Mouse (Mus musculus) heart, embryonic 12.5 days (tissue): ENCODE data around the gene Hist1h4c. TPM values are rescaled to one million over a fixed set of nuclear protein-coding genes. Genes with fewer than 3 reads are reported as not detected.
"Not testable (repeated sequence)": the region's sequence is repeated elsewhere in the genome, so short reads cannot be mapped to it uniquely, and the experiment has no call there.

Source experiments
- ATAC-seq: fragments of 200-750 bp; cut with Nextera tagmentation; 2 replicates; pipeline ENCODE4 v1.8.0; 2017; ENCODE audit warnings: moderate TSS enrichment, moderate library complexity; ENCODE audit not compliant: insufficient number of reproducible peaks, low FRiP score
- H3K27ac ChIP-seq: fragments of 300-500 bp; sonication (generic); 2 replicates; pipeline ENCODE4 v1.5.1; 2016; ENCODE audit warnings: mild to moderate bottlenecking, moderate library complexity; ENCODE audit not compliant: poor library complexity, severe bottlenecking
- H3K27me3 ChIP-seq: fragments of 300-500 bp; sonication (generic); replicated peaks from 2 replicates; pipeline ENCODE4 v1.6.1; 2016; ENCODE audit warnings: mild to moderate bottlenecking, moderate library complexity
- H3K36me3 ChIP-seq: fragments of 300-500 bp; sonication (generic); 2 replicates; pipeline ENCODE4 v1.6.1; 2016; ENCODE audit warnings: mild to moderate bottlenecking, moderate library complexity
- H3K4me1 ChIP-seq: fragments of 300-500 bp; sonication (generic); replicated peaks from 2 replicates; pipeline ENCODE4 v1.6.1; 2016; ENCODE audit warnings: mild to moderate bottlenecking
- H3K4me2 ChIP-seq: fragments of 300-500 bp; sonication (generic); 2 replicates; pipeline ENCODE4 v1.6.1; 2016; ENCODE audit warnings: mild to moderate bottlenecking, moderate library complexity
- H3K4me3 ChIP-seq: fragments of 300-500 bp; sonication (generic); 2 replicates; pipeline ENCODE4 v1.5.1; 2016; ENCODE audit warnings: mild to moderate bottlenecking
- H3K9ac ChIP-seq: fragments of 300-500 bp; sonication (generic); 2 replicates; pipeline ENCODE4 v1.6.1; 2016; ENCODE audit warnings: mild to moderate bottlenecking, moderate library complexity
- H3K9me3 ChIP-seq: fragments of 300-500 bp; sonication (generic); replicated peaks from 2 replicates; pipeline ENCODE4 v1.6.1; 2016; ENCODE audit warnings: mild to moderate bottlenecking, moderate library complexity
- WGBS: fragments of 180-500 bp; shearing (Covaris S2); methylation state at CpG from one replicate; pipeline ENCODE4 v1.1.7; 2016; 5-methylcytosine and 5-hydroxymethylcytosine counted together
- polyA plus RNA-seq: library from polyadenylated mRNA; unstranded; fragments of >200 nt; fragmentation: Nextera tagmentation; extraction: Ambion mirVana; gene quantifications from 2 replicates; pipeline ENCODE4 v1.2.1, GENCODE M21; 2016

Hist1h4c gene
- polyA plus RNA-seq, 1 experiment from 2014 or later, result 3.5 TPM

DNA sequence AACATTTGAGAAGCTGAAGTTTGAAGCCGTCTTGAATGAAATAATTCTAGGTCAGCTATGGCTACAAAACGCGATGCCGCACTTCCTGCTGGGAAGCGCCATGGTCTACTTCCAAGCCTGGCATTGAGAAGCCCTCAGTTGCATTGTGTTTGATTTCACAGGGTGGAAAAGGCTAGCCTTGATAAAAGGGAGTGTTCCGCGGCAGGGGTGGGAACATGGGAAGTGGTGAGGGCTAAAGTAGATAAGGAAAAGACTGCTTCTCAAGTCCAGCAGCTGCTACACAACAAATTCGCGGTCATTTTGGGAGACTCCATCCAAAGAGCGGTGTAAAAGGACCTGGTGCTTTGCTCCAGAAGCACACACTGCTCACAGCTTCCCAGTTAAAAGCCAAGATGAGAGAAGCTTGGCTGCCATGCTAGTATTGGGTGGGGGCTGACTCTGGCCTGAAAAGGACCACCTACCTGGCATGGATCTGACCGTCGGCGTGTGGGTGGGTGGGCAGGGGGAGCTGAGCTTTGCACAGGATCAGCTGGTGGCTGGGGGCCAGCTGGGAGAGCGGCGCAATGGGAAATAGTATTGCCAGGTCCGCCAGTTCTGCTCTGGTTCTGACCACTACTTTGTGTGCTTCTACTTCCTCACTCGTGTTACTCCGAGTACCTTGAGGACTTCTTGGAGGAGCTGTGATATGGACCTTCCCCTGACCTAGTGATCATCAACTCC lies 30.4 kb upstream of the Hist1h4c start:
- no peaks in the 10 kb centered on the region; the same call in 1 of the 2 replicates for H3K27me3 ChIP-seq
- peaks cover 27% of the 10 kb centered on the region for H3K4me1 ChIP-seq
- WGBS, result 71% methylated on average over 18 of the region's 18 CpGs
- H3K36me3 ChIP-seq, result no peaks in the 10 kb centered on the region
- no peak for ATAC-seq
- no peak overlapping the region for H3K4me2 ChIP-seq
- H3K9me3 ChIP-seq, result no peaks in the 10 kb centered on the region
- H3K4me3 ChIP-seq, result no peak overlapping the region
- H3K9ac ChIP-seq, result no peak overlapping the region
- no peak overlapping the region for H3K27ac ChIP-seq

DNA sequence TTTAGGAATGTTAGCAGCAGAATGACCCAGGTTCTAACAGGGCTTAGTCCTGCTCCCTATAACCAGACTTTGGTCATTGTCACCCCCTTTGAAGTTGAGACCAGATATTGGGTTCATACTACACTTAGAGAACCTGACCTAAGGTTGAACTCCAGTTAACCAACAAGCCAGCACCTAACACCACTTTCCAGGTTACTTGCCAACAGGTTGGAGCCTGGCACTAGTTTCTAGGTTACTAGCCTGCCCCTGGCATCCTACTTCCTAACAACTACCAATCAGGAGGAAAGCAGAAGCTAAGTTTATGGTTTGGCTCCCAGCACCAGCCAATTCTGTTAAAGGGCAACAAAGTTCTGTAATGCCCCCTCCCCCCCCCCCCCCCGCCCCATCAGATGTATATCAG lies 27.0 kb upstream of the Hist1h4c start:
- peaks cover 23% of the 10 kb centered on the region for H3K4me1 ChIP-seq
- H3K36me3 ChIP-seq, result no peaks in the 10 kb centered on the region
- no peak for ATAC-seq
- WGBS, result 50% methylated on average over 1 of the region's 1 CpGs
- H3K27me3 ChIP-seq, result no peaks in the 10 kb centered on the region; the same call in 1 of the 2 replicates
- no peak overlapping the region for H3K9ac ChIP-seq
- no peak overlapping the region for H3K4me2 ChIP-seq
- H3K9me3 ChIP-seq, result 0 out of 2 replicates have a peak, but pooled peaks cover 4% of the 10 kb centered on the region
- no peak overlapping the region for H3K4me3 ChIP-seq
- H3K27ac ChIP-seq, result no peak overlapping the region

DNA sequence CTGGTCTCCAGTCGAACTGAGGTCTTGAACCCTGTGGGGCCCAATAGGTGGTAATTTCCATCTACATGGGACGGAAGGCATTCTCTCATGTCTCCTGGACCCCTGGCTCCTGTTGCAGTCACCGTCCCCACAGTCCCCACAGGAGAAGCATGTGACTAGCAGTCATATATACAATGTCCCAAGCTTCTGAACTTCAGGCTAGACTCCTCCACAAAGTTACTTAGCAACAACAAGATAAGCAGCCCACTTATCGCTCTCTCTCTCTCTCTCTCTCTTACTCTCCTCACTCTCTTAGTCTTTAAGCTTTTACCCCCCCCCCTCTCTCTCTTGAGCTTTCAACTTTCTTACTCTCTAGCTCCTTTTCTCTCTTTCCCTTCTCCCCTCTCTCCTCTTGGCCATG lies 26.0 kb upstream of the Hist1h4c start:
- 40% methylated on average over 4 of the region's 4 CpGs for WGBS

DNA sequence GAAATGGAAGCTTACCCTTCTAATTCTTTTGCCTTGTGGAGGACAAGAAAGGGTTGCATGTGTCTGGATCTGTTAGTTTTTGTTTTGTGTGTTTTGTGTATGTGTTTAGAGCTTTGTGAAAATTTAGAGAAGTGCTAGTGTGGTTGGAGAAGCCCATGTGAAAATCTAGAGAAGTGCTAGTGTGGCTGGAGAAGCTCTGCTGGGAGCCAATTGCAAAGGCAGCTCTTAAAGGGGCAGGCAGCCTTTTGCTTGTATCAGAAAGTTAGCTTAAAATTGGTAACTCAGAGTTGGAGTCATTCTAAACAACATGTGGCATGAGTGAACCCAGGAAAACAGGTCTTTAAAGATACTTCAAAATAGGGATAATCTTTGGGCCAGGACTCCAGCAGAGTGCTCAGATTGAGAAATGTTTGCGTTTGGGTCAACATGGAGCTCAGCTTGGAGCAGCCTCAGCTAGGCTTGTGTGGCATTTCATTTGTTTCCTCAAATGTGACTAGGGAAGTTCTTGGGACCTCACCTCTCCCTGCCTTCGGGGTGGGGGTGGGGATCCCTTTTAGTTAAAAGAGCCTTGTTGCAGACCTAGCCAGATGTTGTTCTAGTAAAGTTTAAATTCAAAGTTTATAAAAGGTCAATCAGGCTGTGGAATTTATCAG lies 19.5 kb upstream of the Hist1h4c start:
- ATAC-seq, H3K36me3 ChIP-seq, H3K9ac ChIP-seq, H3K9me3 ChIP-seq, H3K27ac ChIP-seq, H3K27me3 ChIP-seq, H3K4me3 ChIP-seq, H3K4me2 ChIP-seq: not testable (repeated sequence)
- H3K4me1 ChIP-seq, result peaks cover 10% of the 10 kb centered on the region
- 30% methylated on average over 2 of the region's 2 CpGs for WGBS

More for the DNA sequence above, 26.0 kb upstream of the Hist1h4c start:
- ATAC-seq, result no peak
- H3K4me1 ChIP-seq, result peaks cover 23% of the 10 kb centered on the region
- H3K4me2 ChIP-seq, result 0 out of 2 replicates have a peak overlapping the region, but pooled peaks have one; percentile 2
- no peaks in the 10 kb centered on the region for H3K27me3 ChIP-seq
- no peak overlapping the region for H3K4me3 ChIP-seq
- no peaks in the 10 kb centered on the region for H3K36me3 ChIP-seq
- H3K27ac ChIP-seq, result peak overlapping the region; percentile 13; the same call in 1 of the 2 replicates
- 0 out of 2 replicates have a peak, but pooled peaks cover 4% of the 10 kb centered on the region for H3K9me3 ChIP-seq
- no peak overlapping the region for H3K9ac ChIP-seq

DNA sequence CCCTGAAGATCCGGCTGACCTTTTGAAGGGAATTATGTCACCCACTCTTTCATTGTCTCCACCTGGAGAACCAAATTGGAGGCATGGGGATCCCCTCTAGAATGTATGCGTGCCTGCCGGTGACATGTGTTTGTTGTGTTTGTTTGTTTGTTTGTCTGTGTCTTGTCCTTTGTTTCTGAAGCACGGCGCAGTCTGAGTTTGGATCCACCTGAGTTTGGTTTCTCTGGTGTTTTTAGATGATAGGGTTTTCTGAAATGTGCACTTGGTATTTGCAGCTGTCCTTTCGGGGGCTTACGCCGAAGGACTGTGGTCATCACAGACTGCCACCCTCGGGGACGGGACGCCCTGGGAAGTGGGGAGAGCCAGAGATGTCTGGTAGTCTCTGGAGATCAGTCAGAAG lies 18.9 kb upstream of the Hist1h4c start:
- Histone ChIP-seq H3K9ac (no peak overlapping the region), H3K4me3 (no peak overlapping the region), H3K9me3 (no peaks in the 10 kb centered on the region), H3K36me3 (no peaks in the 10 kb centered on the region), H3K27ac (no peak overlapping the region), H3K4me1 (peaks cover 10% of the 10 kb centered on the region), H3K4me2 (no peak overlapping the region), H3K27me3 (no peaks in the 10 kb centered on the region)
- no peak for ATAC-seq
- 40% methylated on average over 11 of the region's 11 CpGs for whole genome bisulfite sequencing

DNA sequence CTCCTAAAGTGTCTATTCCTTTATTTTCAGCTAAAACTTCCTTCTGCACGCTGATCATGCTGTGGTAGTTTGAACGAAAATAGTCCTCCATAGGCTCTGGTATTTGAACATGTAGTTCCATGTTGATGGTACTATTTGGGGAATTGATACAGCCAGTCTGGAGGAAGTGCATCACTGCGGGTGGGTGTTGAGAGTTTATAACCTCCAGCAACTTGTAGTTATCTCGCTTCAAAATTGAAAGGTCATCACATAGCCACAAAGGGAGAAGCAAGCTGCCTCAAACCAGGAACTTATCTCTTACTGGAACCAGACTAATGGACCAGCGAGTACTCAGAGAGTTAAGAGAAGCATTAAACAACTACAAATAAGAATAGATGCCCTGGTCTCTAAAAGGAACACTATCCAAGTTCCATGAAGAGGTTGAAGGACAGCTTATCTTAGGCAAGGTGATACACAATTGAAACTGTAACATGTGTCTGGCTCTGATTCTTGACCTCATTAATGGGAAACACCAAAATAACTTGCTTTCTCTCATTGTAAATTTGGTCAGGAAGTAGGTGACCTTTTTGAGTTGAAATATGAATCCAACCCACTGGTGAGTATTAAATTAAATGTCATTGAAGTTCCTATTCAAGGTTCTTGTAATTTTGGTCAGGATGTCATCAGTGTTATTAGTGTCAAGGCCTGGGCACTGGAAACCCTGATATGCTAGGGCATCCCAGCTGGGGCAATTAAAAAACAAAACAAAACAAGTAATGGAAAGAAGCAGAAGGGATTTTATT lies 18.2 kb upstream of the Hist1h4c start:
- no peak overlapping the region for H3K9ac ChIP-seq
- H3K9me3 ChIP-seq, result no peaks in the 10 kb centered on the region
- WGBS, result 49% methylated on average over 5 of the region's 5 CpGs
- H3K36me3 ChIP-seq, result no peaks in the 10 kb centered on the region
- no peaks in the 10 kb centered on the region for H3K27me3 ChIP-seq
- ATAC-seq, result no peak
- peaks cover 10% of the 10 kb centered on the region for H3K4me1 ChIP-seq
- no peak overlapping the region for H3K4me3 ChIP-seq
- no peak overlapping the region for H3K4me2 ChIP-seq
- H3K27ac ChIP-seq, result no peak overlapping the region

DNA sequence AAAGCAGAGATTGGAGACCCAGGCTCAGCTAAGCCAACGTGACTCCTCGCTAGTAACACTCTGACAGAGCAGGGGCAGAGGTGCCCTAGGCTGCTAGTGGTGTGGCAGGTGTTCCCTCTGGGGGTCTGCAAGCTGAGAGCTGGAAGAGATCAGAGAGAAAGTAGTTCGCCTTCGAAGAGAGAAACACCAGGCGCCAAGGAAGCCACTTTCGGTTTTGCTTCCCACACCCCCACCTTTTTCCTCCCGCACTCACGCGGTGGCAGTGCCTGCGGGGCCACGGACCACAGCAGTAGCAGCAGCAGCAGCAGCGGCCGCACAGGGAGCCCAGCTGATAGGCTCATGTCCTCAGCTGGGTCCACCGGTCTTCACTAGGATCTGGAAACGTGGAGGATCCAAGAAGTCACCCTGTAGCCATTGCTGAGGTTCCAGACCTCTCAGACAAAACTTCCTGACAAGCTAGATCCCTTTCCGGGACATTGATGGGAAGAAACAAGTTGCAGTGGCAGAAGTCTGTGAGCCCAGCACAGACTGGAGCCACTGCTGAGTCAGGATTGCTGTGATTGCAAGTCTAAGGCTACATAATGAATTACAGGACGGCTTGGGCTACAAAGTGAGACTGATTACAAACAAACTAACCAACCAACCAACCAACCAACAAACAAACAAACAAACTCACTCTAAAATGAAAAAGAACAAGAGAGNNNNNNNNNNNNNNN lies 12.3 kb upstream of the Hist1h4c start, which contains the start of gene Hfe:
Hfe (minus strand) TSS at position 481 of the 716 bp plus-strand sequence.
- Histone ChIP-seq H3K9me3 (no peaks in the 10 kb centered on the region), H3K4me1 (peaks cover 33% of the 10 kb centered on the region), H3K27ac (peak within 1 kb of the TSS; percentile 25; the same call in 1 of the 2 replicates), H3K4me2 (peak within 1 kb of the TSS; percentile 87), H3K9ac (peak within 1 kb of the TSS; percentile 73), H3K4me3 (peak within 1 kb of the TSS; percentile 55), H3K36me3 (no peaks in the 10 kb centered on the region), H3K27me3 (no peaks in the 10 kb centered on the region)
- 3% methylated on average over 17 of the region's 17 CpGs for WGBS
- peak; percentile 77 for ATAC-seq

DNA sequence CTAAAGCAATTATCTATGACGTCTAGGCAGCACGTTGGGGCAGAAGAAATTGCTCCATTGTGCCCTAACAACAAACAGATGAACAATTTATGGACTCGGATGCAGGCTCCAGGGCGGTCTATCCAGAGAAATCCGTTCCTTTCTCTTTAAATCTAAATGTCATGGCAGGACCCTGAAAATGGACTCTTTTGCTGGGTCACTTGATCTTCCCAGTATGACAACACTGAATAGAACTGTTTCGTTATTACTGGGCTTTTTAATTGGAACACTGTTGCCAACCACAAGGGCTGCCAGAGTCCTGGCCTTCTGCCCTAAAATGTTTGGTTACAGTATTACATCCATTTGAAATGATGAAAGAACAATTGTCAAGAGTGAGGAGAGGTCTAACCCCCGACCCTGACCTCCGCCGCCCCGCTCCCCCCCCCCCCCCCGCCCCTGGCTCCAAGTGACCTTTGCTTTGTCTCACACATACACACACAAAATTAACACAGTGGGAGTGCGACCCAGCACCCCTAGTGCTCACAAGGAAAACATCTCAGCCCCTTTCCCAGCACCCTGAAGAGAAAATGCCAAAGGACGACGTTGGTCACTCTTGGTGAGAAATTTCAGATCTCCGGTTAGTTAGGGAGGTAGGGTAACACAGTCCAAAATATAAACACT lies 11.6 kb upstream of the Hist1h4c start:
- H3K27ac ChIP-seq, result 0 out of 2 replicates have a peak overlapping the region, but pooled peaks have one; percentile 25
- peak overlapping the region; percentile 87 for H3K4me2 ChIP-seq
- no peak for ATAC-seq
- 33% methylated on average over 13 of the region's 15 CpGs for WGBS
- H3K36me3 ChIP-seq, result no peaks in the 10 kb centered on the region
- H3K27me3 ChIP-seq, result no peaks in the 10 kb centered on the region
- H3K9ac ChIP-seq, result peak overlapping the region; percentile 73
- no peaks in the 10 kb centered on the region for H3K9me3 ChIP-seq
- peak overlapping the region; percentile 55 for H3K4me3 ChIP-seq
- peaks cover 33% of the 10 kb centered on the region for H3K4me1 ChIP-seq

DNA sequence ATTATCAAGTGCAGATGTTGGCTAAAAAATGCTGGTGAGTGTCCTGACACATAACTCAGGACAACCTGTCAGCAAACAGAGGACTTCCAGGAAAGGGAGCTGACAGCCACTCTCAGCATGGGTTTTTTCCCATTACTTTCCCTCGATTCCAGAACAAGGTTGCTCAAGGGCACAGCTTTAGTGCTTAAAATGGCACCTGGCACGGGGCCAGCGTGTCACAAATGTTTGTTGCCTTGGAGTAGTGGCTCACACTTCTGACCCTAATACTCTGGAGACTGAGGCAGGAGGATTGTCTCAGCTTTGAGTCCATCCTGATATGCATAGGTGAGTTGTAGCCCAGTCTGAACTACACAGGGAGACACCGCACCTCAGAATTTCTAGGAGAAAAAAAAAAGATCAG lies 10.4 kb upstream of the Hist1h4c start:
- ATAC-seq, result no peak
- WGBS, result 56% methylated on average over 4 of the region's 4 CpGs
- H3K27ac ChIP-seq, result peak overlapping the region; percentile 48

DNA sequence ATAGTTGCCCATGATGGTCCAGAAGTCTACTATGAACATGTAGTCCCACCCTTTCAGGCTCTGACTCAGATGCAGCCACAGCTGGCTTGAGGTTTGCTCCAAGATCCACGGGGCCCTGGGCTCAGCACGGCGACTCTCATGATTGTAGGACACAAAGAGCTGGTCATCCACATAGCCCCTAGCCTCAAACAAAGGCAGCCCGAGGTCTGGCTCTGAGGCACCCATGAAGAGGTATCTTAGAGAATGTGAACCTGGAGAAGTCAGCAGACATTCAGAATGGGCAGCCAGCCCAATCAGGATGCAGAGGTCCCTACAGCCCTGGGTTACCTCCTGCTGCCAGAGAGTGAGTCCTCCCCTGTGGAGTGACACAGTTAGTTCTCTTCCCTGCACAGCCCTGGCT lies 9.8 kb upstream of the Hist1h4c start:
- Histone ChIP-seq H3K4me3 (no peak overlapping the region), H3K27me3 (0 out of 2 replicates have a peak, but pooled peaks cover 3% of the 10 kb centered on the region), H3K9ac (no peak overlapping the region), H3K9me3 (no peaks in the 10 kb centered on the region), H3K27ac (peak overlapping the region; percentile 48), H3K4me2 (no peak overlapping the region), H3K36me3 (no peaks in the 10 kb centered on the region), H3K4me1 (peaks cover 29% of the 10 kb centered on the region)
- ATAC-seq, result no peak
- WGBS, result 74% methylated on average over 4 of the region's 4 CpGs

More for the DNA sequence above, 10.4 kb upstream of the Hist1h4c start:
- peaks cover 33% of the 10 kb centered on the region for H3K4me1 ChIP-seq
- H3K9ac ChIP-seq, result no peak overlapping the region
- no peaks in the 10 kb centered on the region for H3K36me3 ChIP-seq
- H3K9me3 ChIP-seq, result no peaks in the 10 kb centered on the region
- no peak overlapping the region for H3K4me2 ChIP-seq
- no peaks in the 10 kb centered on the region for H3K27me3 ChIP-seq
- H3K4me3 ChIP-seq, result no peak overlapping the region
